In genomic region chr11:61930640-61931586, GRCm38 (mm10) we compare ENCODE assay signal across 8 mouse cellular contexts. TPM values are rescaled to one million over a fixed set of nuclear protein-coding genes. Genes with fewer than 3 reads are reported as not detected.
DNase-seq lines count a peak whose midpoint lies in the region; ATAC-seq and TF ChIP-seq lines count a peak whose summit lies in the region.

No protein-coding gene starts in this region.

- peak; percentile 16 for DNase-seq in cerebellum, adult 11-12 months
- DNase-seq in MN1 (ENCODE audit: low spot score) = peak; percentile 20
- DNase-seq in intestine, embryonic 14.5 days (ENCODE audit: low spot score) = no peak
- peak; percentile 20 for DNase-seq in liver, postnatal 0 days
- DNase-seq in gastrocnemius, postnatal 10 days = no peak

- no peak for ATAC-seq in cerebellum, adult (ENCODE audit: insufficient number of reproducible peaks, low FRiP score, low TSS enrichment)
- ATAC-seq in erythroid progenitor cell, adult 5-6 weeks (replicated peaks; ENCODE audit: low FRiP score, poor library complexity, severe bottlenecking) = peak; percentile 31; the same call in 1 of the 2 replicates
- ATAC-seq in intestine, embryonic 14.5 days (replicated peaks; ENCODE audit: low FRiP score, low TSS enrichment, low read depth) = no peak
- peak; percentile 22 for ATAC-seq in liver, postnatal 0 days
- ATAC-seq in stomach, embryonic 16.5 days (ENCODE audit: insufficient read depth, low FRiP score) = peak; percentile 5; the same call in 1 of the 2 replicates

- H3K4me2 ChIP-seq in intestine, embryonic 14.5 days (ENCODE audit: low read length) = peak overlapping the region; percentile 83
- peak overlapping the region; percentile 90 for H3K4me2 ChIP-seq in liver, postnatal 0 days (ENCODE audit: low read depth, low read length)
- peak overlapping the region; percentile 75 for H3K4me2 ChIP-seq in stomach, embryonic 16.5 days (ENCODE audit: low read depth, low read length)

- no peak for TF ChIP-seq CTCF in liver, postnatal 0 days (IDR thresholded peaks at IDR 0.05; ENCODE audit: low read depth)

- H3K4me1 ChIP-seq in intestine, embryonic 14.5 days (replicated peaks; ENCODE audit: control insufficient read depth, insufficient read depth, low read length) = peaks cover 18% of the 10 kb centered on the region; the same call in 1 of the 2 replicates
- peaks cover 20% of the 10 kb centered on the region for H3K4me1 ChIP-seq in liver, postnatal 0 days (ENCODE audit: insufficient read depth)
- H3K4me1 ChIP-seq in stomach, embryonic 16.5 days (ENCODE audit: control insufficient read depth, insufficient read depth, low read length) = peaks cover 13% of the 10 kb centered on the region; the same call in 1 of the 2 replicates

- H3K27me3 ChIP-seq in intestine, embryonic 14.5 days (replicated peaks; ENCODE audit: control insufficient read depth, insufficient read depth, low read length) = no peaks in the 10 kb centered on the region
- no peaks in the 10 kb centered on the region for H3K27me3 ChIP-seq in liver, postnatal 0 days (ENCODE audit: insufficient read depth, low read length)
- no peaks in the 10 kb centered on the region for H3K27me3 ChIP-seq in stomach, embryonic 16.5 days (ENCODE audit: control insufficient read depth, insufficient read depth, low read length)

- WGBS in intestine, embryonic 14.5 days = 15% methylated on average over 11 of the region's 11 CpGs
- WGBS in liver, postnatal 0 days (ENCODE audit: insufficient replicate concordance) = 15% methylated on average over 11 of the region's 11 CpGs
- 19% methylated on average over 11 of the region's 11 CpGs for WGBS in stomach, embryonic 16.5 days

- peak overlapping the region; percentile 88 for H3K9ac ChIP-seq in intestine, embryonic 14.5 days (ENCODE audit: low read length)
- peak overlapping the region; percentile 97 for H3K9ac ChIP-seq in liver, postnatal 0 days (replicated peaks)
- H3K9ac ChIP-seq in stomach, embryonic 16.5 days (ENCODE audit: low read length) = peak overlapping the region; percentile 96

- no peak for TF ChIP-seq EP300 in liver, postnatal 0 days (IDR thresholded peaks at IDR 0.05; ENCODE audit: low read depth)

- peak overlapping the region; percentile 94 for H3K27ac ChIP-seq in intestine, embryonic 14.5 days (ENCODE audit: low read depth)
- peak overlapping the region; percentile 98 for H3K27ac ChIP-seq in liver, postnatal 0 days (ENCODE audit: low read depth)
- peak overlapping the region; percentile 98 for H3K27ac ChIP-seq in stomach, embryonic 16.5 days (ENCODE audit: low read length)

- no peaks in the 10 kb centered on the region for H3K36me3 ChIP-seq in intestine, embryonic 14.5 days (ENCODE audit: control insufficient read depth, insufficient read depth, low read length)
- H3K36me3 ChIP-seq in liver, postnatal 0 days (replicated peaks; ENCODE audit: insufficient read depth, low read length) = no peaks in the 10 kb centered on the region
- no peaks in the 10 kb centered on the region for H3K36me3 ChIP-seq in stomach, embryonic 16.5 days (ENCODE audit: control insufficient read depth, insufficient read depth, low read length)

- peak overlapping the region; percentile 87 for H3K4me3 ChIP-seq in intestine, embryonic 14.5 days (ENCODE audit: low read depth, low read length)
- peak overlapping the region; percentile 99 for H3K4me3 ChIP-seq in liver, postnatal 0 days (ENCODE audit: low read depth, low read length)
- peak overlapping the region; percentile 94 for H3K4me3 ChIP-seq in stomach, embryonic 16.5 days (replicated peaks; ENCODE audit: low read length)

- no peaks in the 10 kb centered on the region for H3K9me3 ChIP-seq in intestine, embryonic 14.5 days (ENCODE audit: control insufficient read depth, low read length)
- H3K9me3 ChIP-seq in liver, postnatal 0 days (ENCODE audit: low read length) = no peaks in the 10 kb centered on the region
- no peaks in the 10 kb centered on the region for H3K9me3 ChIP-seq in stomach, embryonic 16.5 days (replicated peaks; ENCODE audit: control insufficient read depth, low read length)

RNA-seq across cellular contexts. Expression of gene Akap10, which starts 0.9 kb away (rescaled TPM):
- total RNA-seq in erythroid progenitor cell, adult 5-6 weeks (2015; ENCODE audit: low replicate concordance) = 16.3 and 20.5 TPM in 2 replicates
- 19.8 and 28.8 TPM in 2 replicates for total RNA-seq in erythroid progenitor cell, adult 5-6 weeks (2017; ENCODE audit: low replicate concordance)
- polyA plus RNA-seq in intestine, embryonic 14.5 days (2014; fragmentation: Nextera tagmentation; extraction: Ambion mirVana) = 17.8 and 18.2 TPM in 2 replicates
- 4.2 and 4.9 TPM in 2 replicates for polyA plus RNA-seq in liver, postnatal 0 days (2015; fragmentation: Nextera tagmentation; extraction: Ambion mirVana)
- 12.2 and 14.1 TPM in 2 replicates for polyA plus RNA-seq in stomach, embryonic 16.5 days (2015; fragmentation: Nextera tagmentation; extraction: Ambion mirVana)
- 10 to 100 TPM in 1 of 2 experiments, 1 to 10 TPM in 1; 8.7 to 10.8 TPM for total RNA-seq in gastrocnemius, postnatal 10 days (2021)

RNA-seq across cellular contexts. Expression of gene Specc1, which starts 25.6 kb away (rescaled TPM):
- total RNA-seq in erythroid progenitor cell, adult 5-6 weeks (2015; ENCODE audit: low replicate concordance) = 223 and 243 TPM in 2 replicates
- 391 and 459 TPM in 2 replicates for total RNA-seq in erythroid progenitor cell, adult 5-6 weeks (2017; ENCODE audit: low replicate concordance)
- polyA plus RNA-seq in intestine, embryonic 14.5 days (2014; fragmentation: Nextera tagmentation; extraction: Ambion mirVana) = 10.5 and 12.1 TPM in 2 replicates
- polyA plus RNA-seq in liver, postnatal 0 days (2015; fragmentation: Nextera tagmentation; extraction: Ambion mirVana) = 19.1 and 20.7 TPM in 2 replicates
- polyA plus RNA-seq in stomach, embryonic 16.5 days (2015; fragmentation: Nextera tagmentation; extraction: Ambion mirVana) = 7.6 and 7.7 TPM in 2 replicates
- 1 to 10 TPM; 6.3 to 9.8 TPM for total RNA-seq in gastrocnemius, postnatal 10 days (2021)

Comparison
In these comparisons a context has a peak if more than half of its experiments do, and no peak if none do; other contexts are left out.
1. DNase-seq: peak in cerebellum, adult 11-12 months (single experiment), MN1 (single experiment) and liver, postnatal 0 days (single experiment); none in intestine, embryonic 14.5 days (single experiment) and gastrocnemius, postnatal 10 days (single experiment).
2. ATAC-seq: peak in erythroid progenitor cell, adult 5-6 weeks (single experiment), liver, postnatal 0 days (single experiment) and stomach, embryonic 16.5 days (single experiment); none in cerebellum, adult (single experiment) and intestine, embryonic 14.5 days (single experiment).
3. Peak in every context shown above with its lines, with median percentiles within 50 percentile points of each other: H3K27ac ChIP-seq, H3K4me2 ChIP-seq, H3K4me3 ChIP-seq and H3K9ac ChIP-seq.